Mouse (Mus musculus): ENCODE results near the gene Hist1h4k.
"Not testable (repeated sequence)": the region's sequence is repeated elsewhere in the genome, so short reads cannot be mapped to it uniquely, and the experiment has no call there.

GRCm38 (mm10) chr13:21797163-21797562, 46.9 kb upstream of the Hist1h4k start:
- TF ChIP-seq POLR2A (IDR thresholded peaks at IDR 0.05; ENCODE audit: borderline replicate concordance, extremely low read depth, insufficient read depth, insufficient read length, poor library complexity, severe bottlenecking); CTCF (IDR thresholded peaks at IDR 0.05; ENCODE audit: borderline replicate concordance, extremely low read depth, insufficient read depth, insufficient read length): not testable (repeated sequence)
